Mouse (Mus musculus): ENCODE measurements around the gene Krtap4-7. TPM values are rescaled to one million over a fixed set of nuclear protein-coding genes. Genes with fewer than 3 reads are reported as not detected.
"Not testable (repeated sequence)": the region's sequence is repeated elsewhere in the genome, so short reads cannot be mapped to it uniquely, and the experiment has no call there.

Gene Krtap4-7
- polyA plus RNA-seq (2012; rRNA removed) = not detected in 2 replicates

DNA sequence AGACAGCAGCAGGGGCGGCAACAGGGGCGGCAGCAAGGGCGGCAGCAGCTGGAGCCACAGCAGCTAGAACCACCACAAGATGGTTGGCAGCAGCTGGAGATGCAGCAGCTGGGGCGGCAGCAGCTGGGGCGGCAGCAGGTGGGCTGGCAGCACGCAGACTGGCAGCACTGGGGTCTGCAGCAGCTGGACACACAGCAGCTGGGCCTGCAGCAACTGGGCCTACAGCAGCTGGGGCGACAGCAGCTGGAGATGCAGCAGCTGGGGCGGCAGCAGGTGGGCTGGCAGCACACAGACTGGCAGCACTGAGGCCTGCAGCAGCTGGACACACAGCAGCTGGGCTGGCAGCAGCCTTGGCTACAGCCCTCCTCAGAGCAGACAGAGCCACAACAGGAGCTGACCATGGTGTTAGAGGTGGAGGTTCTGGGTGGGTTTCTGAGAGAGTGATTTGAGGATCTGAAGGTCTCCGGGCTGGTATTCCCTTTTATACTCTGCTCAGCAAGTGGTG is at the start of gene Krtap4-7:
Gene Krtap4-7, minus strand, starts transcription at position 455 of the 505 bp plus-strand sequence.
- DNase-seq (ENCODE audit: low spot score) = not testable (repeated sequence)

GRCm38 (mm10) chr11:99690463-99690862 is 46.6 kb upstream of the Krtap4-7 start, which contains the start of gene Gm14190:
TSS of gene Gm14190 (minus strand) at chr11:99690740.
- DNase-seq (ENCODE audit: low spot score) = no peak

GRCm38 (mm10) chr11:99685235-99685634 is 41.3 kb upstream of the Krtap4-7 start:
- DNase-seq (ENCODE audit: low spot score) = not testable (repeated sequence)

GRCm38 (mm10) chr11:99683481-99683880 is 39.6 kb upstream of the Krtap4-7 start:
- DNase-seq (ENCODE audit: low spot score) = no peak

DNA sequence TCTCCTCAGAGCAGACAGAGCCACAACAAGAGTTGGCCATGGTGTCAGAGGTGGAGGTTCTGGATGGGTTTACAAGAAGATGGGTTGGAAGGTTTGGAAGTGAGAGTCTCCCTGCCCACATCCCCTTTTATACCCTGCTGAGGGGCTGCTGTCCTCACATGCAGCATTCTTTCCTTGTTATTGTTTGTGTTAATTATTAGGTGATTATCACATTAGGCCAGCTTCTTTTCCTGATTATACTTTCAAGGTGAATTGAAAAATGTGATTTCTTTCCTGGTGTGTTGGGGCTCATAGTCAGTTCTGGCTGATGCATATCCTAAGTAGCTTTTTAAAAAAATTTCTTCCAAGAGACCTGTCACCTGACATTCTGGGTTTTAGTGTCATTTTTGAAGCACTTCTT is 22.0 kb upstream of the Krtap4-7 start, which contains the start of gene Krtap4-6:
Gene Krtap4-6, minus strand, starts transcription at position 101 of the 400 bp plus-strand sequence.
- no peak for DNase-seq (ENCODE audit: low spot score)

GRCm38 (mm10) chr11:99662802-99663201 is 18.9 kb upstream of the Krtap4-7 start:
- DNase-seq (ENCODE audit: low spot score) = no peak

- DNase-seq (ENCODE audit: low spot score) = no peak
These were observed 15.4 kb upstream of the Krtap4-7 start for GRCm38 (mm10) chr11:99659256-99659655.

- DNase-seq (ENCODE audit: low spot score) = not testable (repeated sequence)
These were observed 14.7 kb upstream of the Krtap4-7 start, which contains the start of gene Gm11563 for GRCm38 (mm10) chr11:99658467-99659010. TSS of gene Gm11563 (minus strand) at chr11:99658960.

DNA sequence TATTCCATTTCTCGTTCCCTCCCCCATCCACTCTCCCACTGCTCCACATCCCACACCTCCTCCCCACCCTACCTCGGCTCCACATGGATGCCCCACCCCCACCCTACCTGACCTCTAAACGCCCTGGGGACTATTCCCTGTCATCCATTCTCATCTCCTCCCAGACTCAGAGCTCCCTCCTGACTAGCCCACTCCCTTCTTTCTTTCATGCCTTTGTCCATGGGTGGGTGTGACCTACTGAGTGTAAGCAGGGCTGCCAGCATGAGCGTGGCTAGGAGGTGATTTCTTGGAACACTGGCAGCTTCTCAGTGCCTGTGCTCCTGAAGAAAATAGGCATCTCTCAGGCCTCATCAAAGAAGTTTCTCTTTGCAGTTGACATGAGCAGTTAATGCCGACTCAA is 13.2 kb upstream of the Krtap4-7 start:
- DNase-seq (ENCODE audit: low spot score) = no peak

DNA sequence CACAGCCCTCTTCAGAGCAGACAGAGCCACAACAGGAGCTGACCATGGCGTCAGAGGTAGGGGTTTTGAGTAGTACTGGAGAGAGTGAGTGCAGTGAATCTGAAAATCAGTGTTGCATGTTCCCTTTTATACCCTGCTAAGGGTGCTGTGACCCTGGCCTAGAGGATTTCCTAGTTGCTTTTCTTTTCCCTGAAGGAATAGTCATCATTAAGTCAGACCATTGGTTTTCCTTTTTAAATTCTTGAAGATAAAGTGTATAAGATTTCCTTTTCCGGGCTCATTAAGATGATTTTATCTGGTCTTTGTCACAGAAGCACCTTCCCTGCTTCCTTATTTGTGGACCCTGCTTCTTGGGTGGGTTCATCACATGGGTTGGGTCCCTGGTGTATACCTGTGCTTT is 6.2 kb upstream of the Krtap4-7 start, which contains the start of gene Gm11555:
Gene Gm11555, minus strand, starts transcription at position 101 of the 400 bp plus-strand sequence.
- DNase-seq (ENCODE audit: low spot score) = no peak

DNA sequence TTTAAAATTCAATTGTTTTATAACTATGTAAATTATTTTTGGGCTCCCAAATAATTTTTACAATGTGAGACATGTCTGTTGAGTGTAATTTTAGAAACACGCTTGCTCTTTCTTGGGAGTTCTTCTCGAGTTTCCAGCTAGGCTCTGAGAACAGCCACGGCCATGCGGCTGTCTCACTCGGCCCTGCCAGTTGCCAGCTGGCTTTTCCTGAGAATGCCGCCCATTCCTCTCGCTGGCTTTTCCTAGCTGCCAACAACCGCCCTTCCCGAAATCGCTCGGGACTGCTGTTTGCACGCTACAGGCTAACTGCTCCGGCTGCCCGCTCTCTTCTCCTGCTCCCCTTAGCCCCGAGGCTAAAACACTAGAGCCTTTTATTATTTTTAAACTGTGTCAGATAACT is 2.6 kb upstream of the Krtap4-7 start:
- no peak for DNase-seq (ENCODE audit: low spot score)

DNA sequence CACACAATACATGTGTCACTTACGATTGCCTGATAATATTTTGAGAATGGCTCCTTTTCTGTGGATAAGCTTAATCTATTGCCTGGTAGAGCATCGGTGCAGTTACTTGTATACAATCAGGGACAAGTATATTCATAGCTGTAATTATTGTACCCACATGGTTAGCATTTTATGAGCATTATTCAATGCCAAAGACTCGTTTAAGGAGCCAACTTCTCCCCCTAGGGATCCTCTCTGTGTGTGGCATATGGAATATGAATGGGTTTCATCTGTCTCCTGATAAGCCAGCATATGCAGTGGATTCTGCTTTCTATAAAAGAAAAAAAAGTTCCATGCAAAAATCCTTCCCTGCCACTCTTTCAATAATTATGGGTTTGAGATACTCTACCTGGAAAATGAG is 462 bp upstream of the Krtap4-7 start:
- DNase-seq (ENCODE audit: low spot score) = no peak

DNA sequence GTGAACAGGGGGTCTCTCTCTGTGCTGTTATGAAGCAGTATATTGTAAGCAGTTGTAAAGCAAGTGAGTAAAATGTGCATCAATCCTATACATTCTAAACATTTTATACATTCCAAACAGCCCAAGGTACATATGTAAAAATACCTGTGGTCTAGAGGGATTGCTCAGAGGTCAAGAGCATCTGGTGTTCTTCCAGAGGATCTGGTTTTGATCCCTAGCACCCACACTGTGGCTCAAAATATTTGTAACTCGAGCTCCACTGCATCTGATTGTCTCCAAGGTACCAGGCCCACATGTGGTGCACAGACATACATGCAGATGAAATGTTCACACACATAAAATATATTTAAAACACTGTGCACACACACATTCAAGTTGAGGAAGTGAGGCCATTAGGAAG is 3.0 kb downstream of the Krtap4-7 start:
- no peak for DNase-seq (ENCODE audit: low spot score)

GRCm38 (mm10) chr11:99637086-99637485 is 6.8 kb downstream of the Krtap4-7 start:
- DNase-seq (ENCODE audit: low spot score) = no peak

DNA sequence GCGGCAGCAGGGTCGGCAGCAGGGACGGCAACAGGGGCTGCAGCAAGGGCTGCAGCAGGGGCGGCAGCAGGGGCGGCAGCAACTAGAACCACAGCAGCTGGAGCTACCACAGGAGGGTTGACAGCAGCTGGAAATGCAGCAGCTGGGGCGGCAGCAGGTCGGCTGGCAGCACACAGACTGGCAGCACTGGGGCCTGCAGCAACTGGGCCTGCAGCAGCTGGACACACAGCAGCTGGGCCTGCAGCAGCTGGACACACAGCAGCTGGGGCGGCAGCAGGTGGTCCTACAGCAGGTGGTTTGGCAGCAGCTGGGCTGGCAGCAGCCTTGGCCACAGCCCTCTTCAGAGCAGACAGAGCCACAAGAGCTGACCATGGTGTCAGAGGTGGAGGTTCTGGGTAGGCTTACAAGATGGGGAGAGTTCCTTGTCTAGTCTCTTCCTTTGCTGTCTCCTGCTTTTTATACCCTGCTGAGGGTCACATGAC is 9.2 kb downstream of the Krtap4-7 start, which contains the start of gene Krtap4-2:
Gene Krtap4-2, minus strand, starts transcription at position 432 of the 482 bp plus-strand sequence.
- DNase-seq (ENCODE audit: low spot score) = no peak

DNA sequence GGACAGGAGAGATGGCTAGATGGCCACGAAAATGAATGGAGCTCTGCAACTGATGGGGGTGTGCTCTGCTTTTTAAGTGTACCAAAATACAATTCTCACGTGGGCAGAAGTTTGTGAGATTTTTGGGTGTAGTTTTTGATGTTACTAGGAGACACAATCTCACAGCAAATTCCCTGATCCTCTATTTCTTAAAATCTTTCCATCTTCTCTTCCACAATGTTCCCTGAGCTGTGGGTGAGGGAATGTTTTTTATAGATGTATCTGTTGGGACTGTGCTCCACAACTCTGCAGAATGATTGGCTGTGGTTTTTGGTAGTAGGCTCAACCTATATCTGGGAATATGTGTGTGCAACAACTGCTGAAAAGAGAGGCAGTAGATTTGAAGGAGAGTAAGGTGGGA is 10.6 kb downstream of the Krtap4-7 start:
- DNase-seq (ENCODE audit: low spot score) = no peak

DNA sequence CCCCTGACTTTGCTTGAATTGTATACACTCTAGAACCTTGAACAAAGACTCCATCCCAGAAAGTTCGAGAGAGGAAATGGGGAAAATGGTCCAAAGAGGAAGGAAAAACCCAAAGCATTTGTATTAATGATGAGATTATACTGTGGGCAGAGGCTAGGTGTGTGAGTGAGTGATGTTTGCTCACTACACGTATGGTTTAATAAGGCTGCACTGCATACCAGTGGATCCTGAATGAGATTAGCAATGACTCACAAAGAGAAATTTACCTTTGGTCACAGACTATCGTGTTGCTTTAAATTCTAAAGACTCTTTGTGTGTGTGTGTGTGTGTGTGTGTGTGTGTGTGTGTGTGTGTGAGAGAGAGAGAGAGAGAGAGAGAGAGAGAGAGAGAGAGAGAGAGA is 13.0 kb downstream of the Krtap4-7 start:
- DNase-seq (ENCODE audit: low spot score) = no peak

- DNase-seq (ENCODE audit: low spot score) = no peak
These were observed 15.8 kb downstream of the Krtap4-7 start, which contains the start of gene Krtap4-1 for GRCm38 (mm10) chr11:99628138-99628537. TSS of gene Krtap4-1 (minus strand) at chr11:99628238.

- no peak for DNase-seq (ENCODE audit: low spot score)
These were observed 23.6 kb downstream of the Krtap4-7 start, which contains the start of gene Gm11562 for GRCm38 (mm10) chr11:99620335-99620734. TSS of gene Gm11562 (minus strand) at chr11:99620435.

DNA sequence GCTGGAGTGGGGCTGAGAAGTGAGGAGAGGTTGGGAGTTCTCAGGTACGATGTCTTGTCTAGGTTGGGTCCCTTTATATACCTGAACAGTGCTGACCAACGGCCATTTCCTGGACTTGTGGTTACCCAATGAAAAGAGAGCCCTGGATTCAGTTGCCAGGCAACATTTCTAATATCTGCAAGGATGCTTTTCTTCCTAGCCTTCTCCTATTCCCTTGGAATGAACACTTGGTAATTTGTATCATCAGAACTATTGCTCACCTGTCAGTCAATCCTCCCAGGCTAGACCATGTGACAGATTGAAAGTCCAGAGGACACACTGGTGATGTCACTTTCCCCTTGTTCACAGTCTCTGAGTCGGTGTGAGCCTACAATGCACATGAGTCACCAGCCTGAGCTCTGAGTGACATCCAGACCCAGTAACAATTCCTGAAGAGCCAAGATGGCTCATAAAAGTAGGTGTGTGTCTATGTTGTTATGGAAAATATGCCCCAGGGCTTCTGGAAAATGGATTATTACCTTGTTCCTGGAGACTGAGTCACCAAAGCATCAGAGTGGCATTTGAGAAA is 29.0 kb downstream of the Krtap4-7 start, which contains the start of gene Krtap2-4:
Gene Krtap2-4, minus strand, starts transcription at position 51 of the 568 bp plus-strand sequence.
- no peak for DNase-seq (ENCODE audit: low spot score)

DNA sequence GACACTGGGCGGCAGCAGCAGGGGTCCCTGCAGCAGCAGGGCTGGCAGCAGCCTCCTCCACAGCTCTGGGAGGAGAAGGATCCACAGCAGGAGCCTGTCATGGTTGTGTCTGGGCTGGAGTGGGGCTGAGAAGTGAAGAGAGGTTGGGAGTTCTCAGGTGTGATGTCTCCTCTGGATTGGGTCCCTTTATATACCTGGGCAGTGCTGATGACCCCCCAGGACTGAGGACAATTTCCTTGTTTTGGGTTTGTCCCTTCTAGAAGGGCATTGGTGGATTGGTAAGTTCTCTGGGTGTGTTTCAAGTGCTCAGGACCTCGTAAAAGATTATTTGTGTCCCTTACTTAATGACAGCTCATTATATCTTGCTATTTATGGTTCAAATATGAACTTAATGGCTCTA is 33.8 kb downstream of the Krtap4-7 start, which contains the start of gene Gm11937:
Gene Gm11937, minus strand, starts transcription at position 101 of the 400 bp plus-strand sequence.
- DNase-seq (ENCODE audit: low spot score) = not testable (repeated sequence)

DNA sequence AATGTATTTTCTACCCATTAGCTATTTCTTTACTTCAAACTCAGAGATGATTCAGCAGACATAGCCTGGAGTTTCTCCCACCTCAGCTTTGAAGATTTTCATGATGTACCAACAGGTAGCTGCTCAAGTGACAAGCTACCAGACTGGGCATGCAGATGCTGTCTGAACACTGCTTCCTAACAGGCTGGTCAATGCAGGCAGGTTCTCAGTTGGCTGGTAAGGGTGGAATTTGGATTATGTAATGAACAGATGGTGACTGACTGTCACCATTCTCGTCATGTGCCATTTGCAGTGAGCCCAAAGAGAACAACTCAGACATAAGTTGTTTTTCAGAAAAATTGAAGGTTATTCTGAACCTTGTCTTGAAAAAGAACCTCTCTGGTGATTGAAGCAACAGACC is 34.8 kb downstream of the Krtap4-7 start:
- no peak for DNase-seq (ENCODE audit: low spot score)

DNA sequence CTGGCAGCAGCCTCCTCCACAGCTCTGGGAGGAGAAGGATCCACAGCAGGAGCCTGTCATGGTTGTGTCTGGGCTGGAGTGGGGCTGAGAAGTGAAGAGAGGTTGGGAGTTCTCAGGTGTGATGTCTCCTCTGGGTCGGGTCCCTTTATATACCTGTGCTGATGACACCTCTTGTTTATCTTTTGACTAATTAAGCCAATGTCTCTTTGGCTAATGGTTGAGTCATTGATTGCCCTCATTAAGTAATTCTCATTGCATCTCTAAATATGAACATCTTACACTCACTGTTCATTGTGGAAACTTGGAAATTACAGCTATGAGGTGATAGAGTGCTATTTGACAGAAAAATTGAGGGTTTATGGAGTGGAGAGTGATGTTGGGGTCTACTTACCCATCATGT is 40.7 kb downstream of the Krtap4-7 start, which contains the start of gene Gm11938:
Gene Gm11938, minus strand, starts transcription at position 101 of the 400 bp plus-strand sequence.
- not testable (repeated sequence) for DNase-seq (ENCODE audit: low spot score)
